Mouse (Mus musculus) G1E-ER4 (cell line): ENCODE data around the gene Brd4. TPM values are rescaled to one million over a fixed set of nuclear protein-coding genes. Genes with fewer than 3 reads are reported as not detected.

Source experiments
- GATA1 ChIP-seq: IDR thresholded peaks from one replicate; pipeline ENCODE4 v1.8.0; 2012; ENCODE audit warnings: low read length, inconsistent platforms
- polyA plus RNA-seq: library from polyadenylated mRNA; stranded (reverse); fragments of >175 nt; gene quantifications from 2 replicates; pipeline ENCODE4 v1.2.3, GENCODE M21; 2012

Brd4 gene
- polyA plus RNA-seq, 1 experiment, result 189 TPM

DNA sequence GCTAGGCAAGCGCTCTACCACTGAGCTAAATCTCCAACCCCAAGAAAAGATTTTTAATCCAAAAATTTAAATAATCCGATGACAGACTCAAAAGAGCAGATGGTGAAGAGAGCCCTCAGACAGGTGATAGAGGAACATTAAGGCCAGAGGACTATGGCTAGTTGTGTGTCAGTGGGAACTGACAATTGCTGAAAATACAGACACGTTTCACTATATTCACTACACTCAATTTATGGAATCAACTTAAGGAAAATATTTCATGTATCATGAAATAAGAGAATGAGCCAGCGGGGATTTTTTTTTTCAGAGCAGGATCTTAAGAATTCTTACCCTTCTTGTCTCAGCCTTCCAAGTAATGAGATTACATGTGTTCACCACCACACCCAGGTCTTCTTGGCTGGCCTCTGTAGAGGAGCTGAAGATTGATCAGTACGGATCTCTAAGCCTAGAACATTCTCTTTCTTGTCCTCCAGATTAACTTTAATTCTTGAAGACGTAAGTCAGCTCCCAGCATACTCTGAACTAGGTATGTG, 682 bp upstream of the Brd4 start:
- TF ChIP-seq GATA1, result no peak

DNA sequence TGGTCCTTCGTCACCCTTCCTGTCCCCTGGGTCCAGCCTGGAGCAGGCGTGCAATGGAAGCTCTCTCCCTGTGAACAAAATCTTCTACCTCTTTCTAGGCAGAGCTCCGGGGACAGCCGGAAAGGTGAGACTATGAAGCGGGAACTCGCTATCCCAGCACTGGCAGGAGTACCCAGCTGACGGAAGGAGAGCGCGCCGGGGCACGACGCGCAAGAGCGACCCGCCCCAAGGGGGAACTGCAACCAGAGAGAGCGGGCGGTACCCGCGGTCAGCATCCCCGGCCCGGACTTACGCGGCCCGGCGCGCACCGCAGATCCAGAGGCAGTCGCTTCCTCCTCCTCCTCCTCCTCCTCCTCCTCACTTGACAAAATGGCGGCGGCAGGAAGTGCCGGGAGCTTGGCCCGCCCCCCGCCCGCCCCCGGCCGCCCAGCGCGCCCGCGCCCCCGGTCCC, 726 bp downstream of the Brd4 start:
- no peak for TF ChIP-seq GATA1

DNA sequence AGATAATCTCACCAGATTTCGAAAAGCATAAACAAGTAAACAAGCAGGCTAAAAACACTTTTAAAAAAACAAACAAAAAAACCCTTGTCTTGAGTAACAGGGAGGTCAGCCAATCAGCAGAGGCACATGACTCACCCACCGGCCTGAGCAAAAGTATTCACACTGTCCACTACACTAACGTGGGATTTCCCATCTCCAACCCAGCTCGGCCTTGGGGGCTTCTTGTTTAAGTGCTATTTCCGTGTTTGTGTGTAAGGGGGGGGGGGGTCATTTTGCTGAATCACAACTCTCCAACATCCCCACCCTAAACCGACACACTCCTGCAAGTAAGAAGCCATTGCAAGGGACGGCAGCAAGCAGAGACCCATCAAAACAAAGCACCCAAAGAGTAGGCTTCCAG, 1.2 kb downstream of the Brd4 start:
- TF ChIP-seq GATA1, result no peak

DNA sequence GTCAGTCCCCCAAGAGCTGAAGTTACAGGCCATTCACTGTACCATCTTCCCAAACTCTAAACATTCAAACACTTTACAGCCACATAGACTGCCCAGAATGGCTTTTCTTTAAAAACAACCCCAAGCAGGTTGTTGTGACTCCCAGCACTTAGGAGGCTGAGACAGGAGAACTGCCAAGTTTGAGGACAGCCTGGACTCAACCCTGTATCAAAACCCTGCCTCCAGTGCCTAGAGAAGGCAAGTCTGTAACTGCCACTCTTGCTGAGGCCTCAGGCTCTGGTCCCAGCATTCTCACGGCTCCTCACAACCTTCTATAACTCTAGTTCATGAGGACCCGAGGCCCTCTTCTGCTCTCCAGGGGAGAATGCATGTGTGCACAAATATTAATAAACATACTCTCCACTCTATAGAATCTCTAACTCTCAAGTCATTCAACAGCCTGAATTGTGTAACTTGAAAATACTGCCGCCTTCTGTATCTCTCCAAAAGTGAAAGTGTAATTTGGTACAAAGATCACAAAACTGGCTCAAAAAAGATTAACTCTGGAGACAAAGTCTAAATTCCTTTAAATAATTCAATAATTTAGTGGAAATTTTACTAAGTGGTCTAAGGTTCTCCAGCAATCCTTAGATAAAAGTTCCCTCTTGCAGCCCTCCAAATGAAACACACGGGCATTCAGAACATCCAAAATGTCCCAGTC, 2.8 kb downstream of the Brd4 start:
- TF ChIP-seq GATA1, result no peak

DNA sequence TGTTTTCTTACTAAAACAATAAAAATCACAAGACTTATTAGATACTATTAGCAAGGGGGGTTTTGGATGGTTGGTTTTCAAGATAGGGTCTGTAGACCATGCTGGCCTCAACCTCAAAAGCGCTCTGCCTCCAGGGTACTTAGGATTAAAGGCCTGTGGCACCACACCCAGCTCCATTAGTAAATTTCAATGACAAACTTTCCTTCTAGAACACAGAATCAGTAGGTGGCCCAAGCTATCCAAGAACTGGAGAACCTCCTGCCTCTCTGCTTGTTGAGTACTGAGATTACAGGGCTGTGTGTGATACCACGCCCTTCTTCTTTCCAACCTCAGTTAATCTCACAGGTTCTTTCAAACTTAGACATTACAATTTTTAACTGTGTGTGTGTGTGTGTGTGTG, 3.4 kb downstream of the Brd4 start:
- no peak for TF ChIP-seq GATA1

DNA sequence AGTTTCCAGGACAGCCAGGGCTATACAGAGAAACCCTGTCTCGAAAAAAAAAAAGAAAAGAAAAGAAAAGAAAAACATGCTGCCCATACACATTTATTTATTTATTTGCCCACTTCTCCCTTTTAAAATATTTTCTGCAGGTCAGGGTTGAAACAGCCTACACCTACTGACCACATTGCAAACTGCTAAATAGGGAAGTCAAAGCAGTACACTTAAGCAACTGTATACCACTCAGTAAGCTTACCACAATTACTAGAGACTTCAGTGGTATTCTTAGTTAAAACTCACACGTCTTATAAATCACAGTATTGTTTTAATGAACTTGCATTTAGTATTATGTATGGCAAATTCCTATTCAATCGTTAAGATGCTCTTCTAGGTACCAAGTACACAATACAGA, 3.9 kb downstream of the Brd4 start:
- no peak for TF ChIP-seq GATA1

DNA sequence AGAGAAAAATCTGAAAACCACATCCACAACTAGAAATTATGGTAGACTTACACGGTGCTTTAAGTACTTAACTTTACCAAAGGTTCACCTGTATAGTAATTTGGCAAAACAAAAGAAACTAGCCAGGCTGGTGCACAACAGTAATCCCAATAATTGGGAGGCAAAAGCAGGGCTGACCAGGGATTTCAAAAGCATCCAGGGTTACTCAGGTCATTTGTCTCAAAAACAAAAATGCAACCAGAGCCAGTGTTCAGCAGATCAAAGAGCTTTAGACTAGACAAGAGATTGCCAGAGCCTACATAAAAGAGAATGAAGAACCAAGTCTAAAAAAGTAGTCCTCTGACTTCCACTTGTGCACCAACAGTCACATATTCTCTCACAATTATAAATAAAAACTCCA, 7.3 kb downstream of the Brd4 start:
- no peak for TF ChIP-seq GATA1

DNA sequence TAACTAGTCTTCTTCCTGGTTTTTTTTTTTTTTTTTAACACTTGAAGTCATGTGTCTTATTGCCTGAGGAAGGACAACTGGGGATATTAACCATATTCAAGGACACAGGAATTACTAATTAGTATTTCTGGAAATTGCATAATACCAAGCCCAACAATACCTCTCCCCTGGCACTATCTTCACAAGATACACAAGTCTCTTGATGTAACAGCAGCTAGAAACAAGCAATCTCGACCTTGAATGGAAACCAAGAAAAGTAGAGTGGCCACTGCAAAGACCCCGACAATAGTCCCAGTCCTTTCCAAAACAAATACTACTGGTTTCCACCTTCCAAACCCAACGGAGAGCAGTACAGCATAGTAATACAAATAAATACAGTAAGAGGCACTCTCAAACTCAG, 9.0 kb downstream of the Brd4 start:
- no peak for TF ChIP-seq GATA1

DNA sequence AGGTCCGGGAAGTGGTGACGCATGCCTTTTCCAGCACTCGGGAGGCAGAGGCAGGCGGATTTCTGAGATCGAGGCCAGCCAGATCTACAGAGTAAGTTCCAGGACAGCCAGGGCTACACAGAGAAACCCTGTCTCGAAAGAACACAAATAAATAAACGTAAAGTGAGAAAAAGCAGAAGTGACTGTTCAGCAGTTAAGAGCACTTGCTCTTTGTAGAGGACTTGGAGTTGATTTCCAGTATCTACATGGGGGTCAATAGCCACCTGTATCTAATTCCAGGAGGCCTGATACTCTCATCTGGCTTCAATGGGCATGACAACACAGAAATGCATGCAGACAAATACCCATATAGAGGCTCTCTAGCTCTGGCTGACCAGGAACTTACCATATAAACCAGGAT, 15.4 kb downstream of the Brd4 start:
- no peak for TF ChIP-seq GATA1

DNA sequence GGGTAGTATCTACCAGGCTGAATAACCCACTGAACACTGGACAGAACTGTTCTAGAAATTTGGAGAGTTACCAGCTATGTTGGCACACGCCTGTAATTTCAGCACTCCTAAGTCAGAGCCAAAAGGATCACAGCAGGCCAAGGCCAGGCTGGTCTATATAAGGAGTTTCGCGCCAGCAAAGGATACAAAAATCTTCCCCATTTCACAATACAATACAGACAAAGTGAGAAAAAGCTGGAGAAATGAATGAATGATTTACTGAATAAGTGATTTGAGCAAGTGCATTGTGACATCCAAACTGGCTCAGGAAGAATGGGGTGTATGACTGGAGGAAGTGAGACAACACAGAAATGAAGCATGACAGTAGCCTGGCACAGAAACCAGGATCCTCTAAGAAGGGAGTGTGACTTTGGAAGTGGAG, 16.0 kb downstream of the Brd4 start:
- TF ChIP-seq GATA1, result no peak

DNA sequence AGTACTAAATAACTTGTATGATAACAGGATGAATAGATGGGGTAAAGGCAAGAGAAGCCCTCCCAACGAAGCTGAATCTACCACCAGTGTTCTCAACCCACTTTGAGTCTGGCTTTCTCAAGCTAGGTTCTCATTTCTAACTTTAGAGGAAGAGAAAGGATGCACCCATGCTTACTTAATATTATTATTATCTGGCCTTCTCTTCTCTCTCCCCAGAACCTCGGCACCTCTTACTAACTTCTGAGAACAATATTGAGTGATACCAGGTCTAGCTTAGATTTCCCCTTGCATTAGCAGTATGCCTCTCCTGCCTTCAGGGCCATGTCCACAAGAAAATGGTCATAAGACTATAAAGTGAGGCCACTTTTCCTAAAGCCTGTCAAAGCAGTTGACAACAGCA, 16.4 kb downstream of the Brd4 start:
- TF ChIP-seq GATA1, result no peak

DNA sequence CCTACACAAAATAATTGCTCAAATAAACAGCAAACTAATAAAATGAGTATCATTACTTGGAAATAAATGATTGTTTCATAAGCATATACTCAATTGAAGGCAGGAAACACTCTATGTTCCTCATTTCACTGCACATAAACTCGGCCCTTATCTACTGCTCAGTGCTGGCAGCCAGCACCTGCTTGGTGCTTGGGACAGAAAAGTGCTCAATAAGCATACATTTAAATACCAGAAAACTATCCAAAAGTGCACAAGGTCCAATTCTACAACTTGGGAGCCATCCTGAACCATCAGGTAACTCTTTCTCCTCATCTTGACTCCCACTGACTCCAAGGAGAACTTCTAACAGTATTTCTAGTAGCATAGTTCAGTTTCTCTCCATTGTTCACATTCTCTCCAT, 16.9 kb downstream of the Brd4 start:
- TF ChIP-seq GATA1, result no peak

DNA sequence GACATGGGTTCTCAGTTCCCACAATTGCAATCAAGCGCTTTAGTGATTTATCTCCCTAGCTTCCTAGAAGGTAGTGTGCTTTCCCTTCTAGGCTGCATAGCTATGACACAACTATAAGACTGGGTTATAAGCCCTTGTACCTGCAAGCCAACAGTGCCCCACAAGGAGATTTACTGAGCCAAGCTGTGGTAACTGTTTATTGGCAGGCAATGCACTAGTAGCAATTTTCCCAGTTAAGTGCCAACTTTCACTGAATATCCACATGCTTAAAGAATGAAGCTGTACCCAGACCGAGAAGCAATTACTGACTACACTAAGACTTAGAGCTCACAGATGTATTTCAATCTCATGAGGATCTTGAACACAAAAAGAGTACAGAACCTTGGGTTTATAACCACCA, 20.9 kb downstream of the Brd4 start:
- no peak for TF ChIP-seq GATA1

DNA sequence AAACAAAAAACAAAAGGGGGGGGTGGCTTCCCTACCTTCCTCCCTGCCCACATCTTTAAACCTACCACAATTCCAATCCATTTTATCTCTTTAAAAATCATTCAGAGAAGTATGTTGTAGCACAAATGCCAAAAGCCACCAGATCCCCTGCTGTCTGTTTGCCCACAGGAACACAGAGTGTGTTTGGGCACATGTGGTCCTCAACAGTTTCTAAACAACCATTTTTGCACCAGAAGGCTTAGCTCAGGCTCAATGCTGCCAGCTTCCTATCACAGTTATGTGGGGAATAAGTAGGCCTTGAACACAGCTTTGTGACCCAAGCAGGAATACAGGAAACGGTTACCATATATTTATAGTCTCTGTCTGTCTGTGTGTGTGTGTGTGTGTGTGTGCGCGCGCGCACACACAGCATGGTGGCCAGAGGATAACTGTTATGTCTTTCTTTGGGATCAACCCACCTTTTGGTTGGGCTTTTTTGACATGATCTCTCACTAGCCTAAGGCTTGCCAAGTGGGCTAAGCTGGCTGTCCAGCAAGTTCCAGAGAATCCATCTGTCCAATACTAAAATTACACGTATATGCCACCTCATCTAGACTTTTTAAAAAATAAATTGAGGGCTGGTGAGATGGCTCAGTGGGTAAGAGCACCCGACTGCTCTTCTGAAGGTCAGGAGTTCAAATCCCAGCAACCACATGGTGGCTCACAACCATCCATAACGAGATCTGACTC, 21.5 kb downstream of the Brd4 start:
- TF ChIP-seq GATA1, result no peak

DNA sequence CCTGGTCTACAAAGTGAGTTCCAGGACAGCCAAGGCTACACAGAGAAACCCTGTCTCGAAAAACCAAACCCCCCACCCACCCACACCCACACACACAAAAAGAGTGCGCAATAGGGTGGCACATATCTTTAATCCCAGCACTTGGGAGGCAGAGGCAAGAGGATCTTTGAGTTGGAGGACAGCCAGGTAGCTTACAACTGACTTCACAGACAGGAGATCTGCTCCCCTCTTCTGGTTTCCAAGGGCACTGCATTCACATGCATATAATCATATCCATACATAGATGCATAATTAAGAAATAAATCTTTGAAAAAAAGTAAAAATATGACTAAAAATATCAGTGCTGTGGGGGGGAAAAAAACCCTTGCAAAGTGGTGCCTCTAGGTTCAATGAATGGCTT, 25.7 kb downstream of the Brd4 start:
- TF ChIP-seq GATA1, result no peak

DNA sequence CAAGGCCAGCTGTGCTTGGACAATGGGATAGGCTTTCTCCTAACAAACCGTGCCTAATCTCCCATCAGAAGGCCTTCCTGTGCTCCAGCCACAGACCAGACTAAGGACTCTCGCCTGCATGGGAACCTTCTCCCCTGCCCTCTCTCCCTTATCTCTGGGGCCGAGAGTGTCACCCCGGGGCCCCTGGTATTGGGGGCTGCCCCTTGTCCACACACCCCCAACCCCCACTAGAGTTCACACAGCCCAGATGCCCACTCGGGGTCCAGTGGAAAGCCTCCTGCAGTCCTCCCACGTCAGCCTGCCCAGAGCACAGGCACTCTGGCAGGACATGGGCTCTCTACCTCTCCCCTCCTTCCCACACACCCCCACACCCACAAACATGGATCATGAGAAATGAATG, 26.6 kb downstream of the Brd4 start:
- no peak for TF ChIP-seq GATA1

DNA sequence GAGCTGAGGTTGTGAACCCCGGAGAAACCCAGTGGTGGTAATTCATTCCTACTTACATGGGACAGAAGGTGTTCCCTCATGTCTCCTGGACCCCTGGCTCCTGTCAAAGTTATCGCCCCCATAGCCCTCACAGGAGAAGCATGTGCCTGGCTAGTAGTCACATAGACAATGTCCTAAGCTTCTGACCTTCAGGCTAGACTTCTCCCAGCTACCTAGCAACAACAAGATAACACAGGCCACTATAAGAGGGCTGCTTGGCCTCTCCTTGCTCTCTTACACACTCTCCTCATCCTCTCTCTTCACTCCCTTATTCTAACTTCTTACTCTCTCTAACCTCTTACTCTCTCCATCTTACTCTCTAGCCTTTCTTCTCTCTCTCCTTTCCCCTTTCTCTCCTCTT, 27.1 kb downstream of the Brd4 start:
- no peak for TF ChIP-seq GATA1
